Mouse (Mus musculus) cerebellum, postnatal 10 days (tissue): ENCODE results near the gene Pde5a.

ENCODE experiments used
- DNase-seq, 2 experiments: peaks; one replicate each; pipeline ENCODE4 v3.0.0; 2021; ENCODE audit warnings: mixed read lengths in 2 of 2

The Pde5a gene

DNA sequence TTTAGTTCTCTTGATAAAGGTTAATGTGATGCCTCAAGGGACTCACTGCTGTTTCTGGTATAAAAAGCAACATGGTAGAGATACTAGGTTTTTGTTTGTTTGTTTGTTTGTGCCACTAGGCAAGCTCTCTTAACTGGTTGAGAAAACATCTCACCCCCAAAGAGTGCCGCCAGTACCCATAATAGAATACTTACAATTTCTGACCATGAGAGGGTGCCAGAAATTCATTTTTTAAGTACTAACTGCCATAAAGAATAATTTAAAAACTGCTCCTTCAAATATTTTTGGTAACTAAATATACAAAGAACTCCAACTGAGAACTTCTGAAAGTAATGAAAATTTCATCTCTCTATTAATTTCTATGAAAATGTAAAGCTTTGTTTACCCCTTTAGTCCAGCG, 131.1 kb downstream of the Pde5a start:
- no peak for DNase-seq

DNA sequence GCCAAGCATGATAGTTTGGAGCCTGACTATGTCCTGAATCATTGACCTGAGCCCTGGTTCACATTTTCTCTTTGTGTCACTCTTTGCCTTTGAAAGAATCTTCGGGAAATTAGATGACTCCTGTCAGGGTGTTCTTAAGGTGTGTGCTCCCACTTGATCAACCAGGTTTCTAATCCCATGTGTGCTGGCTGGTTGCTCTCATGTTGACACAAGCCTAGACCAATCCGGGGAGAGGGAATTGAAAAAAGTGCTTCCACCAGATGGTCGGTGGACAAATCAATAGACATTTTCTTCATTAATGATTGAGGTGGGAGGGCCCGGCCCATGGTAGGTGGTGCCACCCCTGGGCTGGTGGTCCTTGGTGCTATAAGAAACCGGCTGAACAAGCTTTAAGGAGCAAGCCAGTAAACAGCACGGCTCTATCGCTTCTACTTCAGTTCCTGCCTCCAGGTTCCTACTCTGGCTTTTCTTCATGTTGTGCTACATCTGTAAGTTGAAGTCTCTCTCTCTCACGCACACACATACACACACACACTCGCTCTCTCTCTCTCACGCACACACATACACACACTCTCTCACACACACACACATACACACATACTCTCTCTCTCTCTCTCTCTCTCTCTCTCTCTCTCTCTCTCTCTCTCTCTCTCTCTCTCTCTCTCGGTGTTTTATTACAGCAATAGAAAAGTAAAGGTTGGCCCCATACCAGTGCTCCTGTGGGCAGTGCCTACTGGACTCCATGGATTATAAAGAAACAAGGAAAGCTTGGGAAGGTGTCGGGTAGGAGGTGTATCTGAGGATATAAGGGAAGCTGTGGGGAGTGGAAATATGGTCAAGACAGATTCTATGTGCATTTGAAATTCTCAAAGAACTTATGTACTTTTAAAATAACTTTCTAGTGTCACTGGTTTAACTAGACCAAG, 132.1 kb downstream of the Pde5a start:
- no peak for DNase-seq

DNA sequence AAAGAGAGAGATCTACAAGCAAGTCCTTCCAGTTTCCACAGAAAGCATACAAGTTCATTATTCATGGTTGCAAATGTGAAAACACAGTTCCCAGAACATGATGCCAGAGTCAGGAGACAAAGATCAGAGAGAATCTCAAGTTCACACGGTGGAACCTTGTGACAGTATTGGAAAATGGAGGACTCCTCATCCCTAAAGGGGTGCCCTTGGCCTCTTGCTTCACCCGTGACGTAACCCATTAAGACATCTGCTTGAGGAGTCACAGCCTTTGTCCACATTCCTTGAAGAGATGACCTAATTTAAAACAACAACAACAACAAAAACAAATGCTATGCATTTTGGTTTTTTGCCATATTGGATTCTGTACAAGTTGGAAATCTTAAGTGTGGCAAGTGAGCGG, 136.3 kb downstream of the Pde5a start:
- no peak for DNase-seq

DNA sequence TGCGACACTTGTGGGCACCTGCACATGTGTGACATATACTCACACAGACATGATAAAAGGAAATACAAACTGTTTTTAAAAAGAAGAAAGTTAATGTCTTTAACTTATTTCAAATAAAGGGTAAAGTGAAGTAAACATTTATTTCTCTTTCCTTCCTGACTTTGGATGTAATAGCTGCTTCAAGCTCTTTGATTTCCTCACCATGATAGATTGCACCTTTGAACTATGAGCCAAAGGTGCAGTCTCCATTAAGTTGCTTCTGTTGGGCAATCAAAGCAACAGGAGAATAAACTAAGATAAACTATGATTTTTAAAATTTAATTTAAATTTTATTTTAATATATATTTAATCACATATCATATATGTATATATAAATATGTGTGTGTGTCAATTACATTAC, 139.5 kb downstream of the Pde5a start:
- DNase-seq: no peak

DNA sequence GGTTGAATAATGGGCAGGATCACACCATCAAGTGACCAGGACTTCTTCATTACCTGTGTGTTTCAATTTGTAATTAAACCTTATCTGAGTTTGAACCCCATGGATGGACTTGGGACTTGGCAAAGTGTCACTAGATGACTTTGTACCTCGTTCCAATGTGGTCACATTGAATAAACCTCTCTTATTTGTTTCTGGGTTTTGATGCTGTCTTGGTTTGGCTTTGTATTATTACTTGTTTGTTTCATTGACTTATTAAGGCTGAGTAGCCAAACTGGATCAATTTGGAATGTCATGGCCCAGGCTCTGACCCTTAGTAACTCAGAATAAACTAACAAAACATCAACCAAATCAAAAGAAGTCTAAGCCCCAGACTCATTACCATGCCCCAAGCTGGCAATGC, 142.8 kb downstream of the Pde5a start:
- DNase-seq: no peak

DNA sequence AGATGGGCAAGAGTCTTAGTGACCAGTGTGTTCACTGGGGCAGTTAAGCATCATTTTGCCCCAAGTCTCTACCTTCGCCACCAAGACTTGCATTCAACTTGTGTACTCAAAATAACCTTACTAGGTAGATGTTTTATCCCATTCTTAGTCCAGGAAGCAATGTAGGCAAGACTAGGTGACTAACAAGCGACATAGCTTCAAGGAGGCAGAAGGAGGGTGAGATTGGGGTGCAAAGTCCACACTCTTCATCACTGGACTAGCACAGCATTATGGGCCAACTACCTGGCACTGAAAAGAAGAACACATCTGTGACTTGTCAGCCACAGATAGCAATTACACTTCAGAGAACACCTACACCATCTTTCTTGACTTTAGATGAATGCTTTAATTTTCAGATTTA, 148.1 kb downstream of the Pde5a start:
- DNase-seq: no peak

DNA sequence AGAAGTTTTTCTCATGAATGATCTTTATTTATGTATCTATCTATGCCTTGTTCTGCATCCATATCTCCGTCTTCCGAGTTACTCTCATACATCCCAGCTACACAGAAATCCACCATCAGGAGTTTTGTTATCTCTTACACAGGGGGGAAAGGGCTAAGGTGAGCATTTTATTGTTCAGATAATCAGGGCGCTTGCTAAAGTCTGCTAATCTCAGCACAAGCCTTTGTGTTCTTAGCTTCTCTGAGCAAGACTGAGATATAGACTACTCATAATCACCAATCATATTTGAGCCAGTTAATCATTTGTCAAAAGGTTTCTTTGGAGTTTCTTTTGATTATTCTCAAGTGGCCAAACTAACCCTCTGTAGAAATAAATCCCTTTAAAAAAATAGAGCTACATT, 148.8 kb downstream of the Pde5a start:
- DNase-seq: no peak

DNA sequence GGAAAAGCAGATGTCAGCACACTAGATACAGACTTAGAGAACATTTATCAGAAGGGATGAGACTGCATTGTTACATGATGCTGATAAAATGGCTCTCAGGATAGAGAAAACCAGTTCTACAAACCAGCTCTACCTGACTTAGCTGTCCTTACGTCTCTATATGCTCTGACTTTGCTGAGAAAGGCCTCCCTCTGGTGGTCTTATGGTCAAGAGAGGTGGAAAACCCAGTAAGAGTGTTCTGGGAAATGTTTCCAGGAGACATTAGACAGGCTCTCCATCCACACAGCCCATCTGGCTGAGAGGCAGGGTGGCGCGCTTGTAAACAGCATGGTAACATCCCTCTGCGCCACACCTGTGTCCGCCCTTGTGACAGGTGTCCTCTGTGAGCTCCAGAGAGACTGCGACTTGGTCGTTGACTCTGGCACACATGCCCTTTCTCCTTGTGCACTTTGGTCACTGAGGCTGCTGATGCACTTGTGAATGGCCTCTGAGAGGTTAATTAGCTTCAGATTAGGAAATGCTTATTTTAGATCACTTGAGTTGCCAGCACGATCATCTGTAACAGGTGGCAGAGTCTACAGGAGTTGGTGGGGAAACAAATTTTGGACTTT, 150.1 kb downstream of the Pde5a start:
- no peak for DNase-seq

DNA sequence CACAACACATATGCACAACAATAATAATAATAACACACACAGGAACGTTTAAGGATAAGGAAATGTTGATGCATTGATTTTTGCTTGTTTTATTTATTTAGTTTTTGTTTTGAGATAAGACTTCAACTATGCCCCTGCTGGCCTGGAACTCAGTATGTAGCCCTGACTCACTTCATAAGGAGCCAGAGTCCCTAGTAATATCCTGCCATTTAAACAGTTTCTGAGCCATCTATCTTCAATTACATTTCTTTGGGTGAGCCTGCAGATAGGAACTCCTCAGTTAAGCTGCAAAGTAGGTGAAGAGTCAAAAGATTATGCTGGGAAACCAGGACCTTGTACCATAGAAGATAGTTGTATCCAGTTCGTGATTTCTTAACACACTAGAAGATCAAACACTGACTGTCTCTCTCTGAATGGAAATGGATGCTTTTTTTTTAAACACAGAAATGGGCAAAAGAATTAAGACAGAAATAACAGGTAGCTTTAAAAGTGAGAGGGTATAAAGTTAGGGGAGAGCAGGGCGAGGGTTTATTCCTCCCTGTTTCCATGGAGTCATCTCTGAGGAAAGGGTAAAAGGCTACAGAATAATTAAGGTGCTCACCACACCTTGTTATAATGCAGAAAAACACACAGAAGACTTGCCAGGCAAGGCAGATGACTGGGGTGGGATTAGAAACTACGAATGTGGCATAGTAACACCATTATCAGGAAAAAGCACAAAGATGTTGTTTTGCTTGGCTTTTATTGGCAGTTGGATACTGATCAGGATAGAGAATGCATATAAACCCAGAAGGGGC, 159.0 kb downstream of the Pde5a start:
- no peak for DNase-seq

DNA sequence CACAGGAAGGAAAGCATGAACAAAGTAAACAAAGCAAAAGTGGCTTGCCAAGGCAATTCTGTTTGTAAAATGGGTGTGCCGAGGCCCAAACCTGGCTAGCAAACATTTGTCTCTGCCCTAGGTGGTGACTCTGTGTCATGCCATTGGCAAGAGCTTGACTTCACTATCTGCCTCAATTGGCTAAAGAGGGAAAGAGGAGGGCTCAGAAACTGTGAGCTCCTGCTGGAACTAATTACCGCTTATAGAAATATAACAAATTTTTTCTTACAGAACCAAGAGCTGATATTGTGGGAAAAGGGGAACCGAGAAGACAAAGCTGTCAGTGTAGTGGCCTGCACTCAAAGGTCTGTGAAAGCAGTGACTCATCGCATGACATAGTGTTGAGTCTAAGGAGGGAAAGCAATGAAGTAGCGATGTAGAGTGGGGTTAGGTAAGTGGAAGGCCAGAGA, 159.6 kb downstream of the Pde5a start:
- DNase-seq: no peak

DNA sequence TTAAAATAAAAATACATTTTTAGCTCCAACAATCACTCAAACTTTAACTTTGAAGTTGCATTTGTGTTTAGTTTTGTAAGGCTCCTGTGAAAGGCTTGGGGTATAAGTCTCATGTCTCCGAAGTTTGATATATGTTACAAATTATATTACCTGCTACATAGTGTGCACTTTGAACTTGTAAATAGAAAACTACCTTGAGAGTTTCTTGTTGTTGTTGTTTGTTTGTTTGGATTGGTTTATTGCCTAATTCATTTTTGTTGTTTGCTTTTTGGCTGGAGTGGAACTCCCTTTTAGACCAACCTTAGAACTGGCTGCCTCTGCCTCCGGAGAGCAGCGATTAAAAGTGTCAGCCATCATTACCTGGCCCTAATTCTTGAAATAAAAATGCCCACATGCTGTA, 166.0 kb downstream of the Pde5a start, which contains the start of gene Fabp2:
Gene Fabp2, plus strand, starts transcription at position 301 of the 400 bp plus-strand sequence.
- no peak for DNase-seq

DNA sequence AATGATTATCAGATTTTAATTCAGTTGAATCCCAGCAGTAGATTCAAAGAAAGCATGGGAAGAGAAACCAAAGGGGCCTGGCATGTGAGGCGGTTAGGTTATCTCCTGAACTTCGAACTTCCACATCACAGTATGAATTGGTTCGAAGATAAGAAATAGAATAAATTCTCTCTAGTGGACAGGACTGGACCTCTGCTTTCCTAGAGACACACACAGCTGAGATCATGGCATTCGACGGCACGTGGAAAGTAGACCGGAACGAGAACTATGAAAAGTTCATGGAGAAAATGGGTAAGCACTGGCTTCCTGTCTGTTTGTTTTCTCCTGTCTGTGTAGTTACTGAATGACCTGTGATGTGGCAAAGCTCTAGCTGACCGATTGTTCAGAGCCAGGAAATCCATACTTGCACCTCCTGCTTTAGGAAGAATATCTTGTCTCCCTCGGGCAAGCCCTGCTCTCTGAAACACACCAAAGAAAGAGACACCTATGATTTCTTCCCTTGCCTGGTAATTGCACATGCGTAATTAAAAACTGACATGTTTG, 166.5 kb downstream of the Pde5a start:
- no peak for DNase-seq

DNA sequence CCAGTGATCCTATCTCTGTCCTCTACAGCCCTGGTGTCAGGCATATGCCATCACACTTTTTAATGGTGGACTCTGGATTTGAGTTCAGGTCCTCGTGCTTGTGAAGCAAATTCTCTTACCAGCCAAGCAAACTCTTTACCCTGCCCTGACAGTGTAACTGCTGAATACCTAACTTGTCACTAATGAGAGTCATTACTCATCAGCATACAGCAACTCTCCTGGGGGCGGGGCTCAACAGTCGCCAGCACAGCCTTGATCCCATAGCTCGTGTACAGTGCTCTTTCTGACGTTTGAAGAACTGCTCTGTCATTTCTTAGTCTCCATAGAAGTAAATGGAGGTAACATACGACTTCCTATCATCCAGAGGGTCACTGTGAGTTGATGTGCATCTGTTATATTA, 169.5 kb downstream of the Pde5a start:
- DNase-seq: no peak

DNA sequence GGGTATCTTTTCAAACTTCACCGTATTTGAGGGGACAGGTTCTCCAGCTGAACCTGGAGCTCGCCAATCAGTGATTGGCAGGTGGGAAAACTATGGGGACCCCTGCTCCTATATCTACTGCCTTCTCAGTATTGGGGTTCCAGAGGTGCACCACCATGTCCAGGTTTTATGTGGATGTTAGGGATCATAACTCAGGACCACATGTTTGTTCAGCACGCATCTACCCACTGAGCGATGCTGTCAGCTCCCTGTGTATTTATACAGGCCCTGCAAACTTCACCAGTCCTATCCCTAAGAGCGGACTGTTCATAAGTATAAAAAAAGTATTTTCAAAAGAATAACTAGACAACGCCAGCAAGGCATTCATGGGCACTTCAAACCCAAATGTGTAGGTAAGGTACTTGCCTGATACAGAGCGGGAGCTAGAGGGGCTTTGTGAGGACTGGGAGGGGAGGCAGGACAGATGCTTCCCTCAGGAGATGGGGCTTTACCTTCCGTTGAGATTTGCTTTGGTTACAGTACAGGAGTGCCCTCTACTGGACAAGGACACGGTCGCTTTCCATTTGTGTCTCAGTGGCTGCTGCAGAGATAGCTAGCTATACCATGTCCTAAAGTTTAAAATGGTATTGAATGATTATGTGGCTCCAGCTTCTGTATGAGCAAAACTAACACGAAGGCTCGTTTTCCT, 175.1 kb downstream of the Pde5a start:
- DNase-seq: peak; percentile 76 to 84

DNA sequence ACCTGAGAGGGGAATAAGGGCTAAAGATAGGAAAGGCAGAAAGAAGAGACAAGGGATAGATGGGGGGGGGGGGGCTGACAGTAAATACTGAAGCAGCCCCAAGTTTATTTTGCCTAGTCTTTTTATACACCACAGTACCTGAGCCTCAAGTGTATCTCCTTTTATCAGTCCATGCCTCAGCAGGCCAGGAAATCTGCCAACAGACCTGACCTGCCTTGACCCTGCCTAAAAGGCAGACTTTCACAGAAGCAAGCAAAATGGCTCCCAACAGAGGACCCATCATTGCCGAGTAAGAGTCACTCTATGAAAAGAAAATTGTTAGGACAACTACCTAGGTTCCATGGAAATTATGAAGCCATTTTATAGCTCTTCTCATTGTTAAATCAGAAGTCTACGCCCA, 179.1 kb downstream of the Pde5a start:
- DNase-seq: no peak
